Mouse (Mus musculus): ENCODE data around the gene Galntl6. TPM values are rescaled to one million over a fixed set of nuclear protein-coding genes. Genes with fewer than 3 reads are reported as not detected.

The Galntl6 gene
- polyA plus RNA-seq, 1 experiment = not detected

GRCm38 (mm10) chr8:58258577-58259315, 653.7 kb downstream of the Galntl6 start:
- Histone ChIP-seq H3K4me1 (ENCODE audit: control insufficient read depth) (no peaks in the 10 kb centered on the region), H3K36me3 (ENCODE audit: control insufficient read depth) (no peaks in the 10 kb centered on the region), H3K9me3 (ENCODE audit: control insufficient read depth, low read length) (no peaks in the 10 kb centered on the region), H3K27me3 (ENCODE audit: control insufficient read depth) (no peaks in the 10 kb centered on the region), H3K4me3 (replicated peaks) (no peak overlapping the region)
- TF ChIP-seq GATA1 (IDR thresholded peaks at IDR 0.05; ENCODE audit: low read length) (no peak), TAL1 (IDR thresholded peaks at IDR 0.05; ENCODE audit: low read length) (no peak)

- H3K36me3 ChIP-seq (ENCODE audit: control insufficient read depth) = no peaks in the 10 kb centered on the region
- H3K9me3 ChIP-seq (ENCODE audit: control insufficient read depth, low read length) = no peaks in the 10 kb centered on the region
- H3K4me1 ChIP-seq (ENCODE audit: control insufficient read depth) = no peaks in the 10 kb centered on the region
- no peak overlapping the region for H3K4me3 ChIP-seq (replicated peaks)
- H3K27me3 ChIP-seq (ENCODE audit: control insufficient read depth) = no peaks in the 10 kb centered on the region
- TF ChIP-seq GATA1 (IDR thresholded peaks at IDR 0.05; ENCODE audit: low read length) (no peak), TAL1 (IDR thresholded peaks at IDR 0.05; ENCODE audit: low read length) (no peak)
Measured at GRCm38 (mm10) chr8:58253620-58254019, 658.8 kb downstream of the Galntl6 start.

- H3K36me3 ChIP-seq (ENCODE audit: control insufficient read depth) = no peaks in the 10 kb centered on the region
Measured at GRCm38 (mm10) chr8:58244830-58245229, 667.6 kb downstream of the Galntl6 start.

GRCm38 (mm10) chr8:58234220-58234619, 678.2 kb downstream of the Galntl6 start:
- no peaks in the 10 kb centered on the region for H3K9me3 ChIP-seq (ENCODE audit: control insufficient read depth, low read length)
- H3K36me3 ChIP-seq (ENCODE audit: control insufficient read depth) = no peaks in the 10 kb centered on the region
- TF ChIP-seq GATA1 (IDR thresholded peaks at IDR 0.05; ENCODE audit: low read length) (no peak), TAL1 (IDR thresholded peaks at IDR 0.05; ENCODE audit: low read length) (no peak)
- no peaks in the 10 kb centered on the region for H3K27me3 ChIP-seq (ENCODE audit: control insufficient read depth)
- no peak overlapping the region for H3K4me3 ChIP-seq (replicated peaks)
- H3K4me1 ChIP-seq (ENCODE audit: control insufficient read depth) = no peaks in the 10 kb centered on the region

More at GRCm38 (mm10) chr8:58244830-58245229, 667.6 kb downstream of the Galntl6 start:
- H3K4me3 ChIP-seq (replicated peaks) = no peak overlapping the region
- H3K9me3 ChIP-seq (ENCODE audit: control insufficient read depth, low read length) = no peaks in the 10 kb centered on the region
- no peaks in the 10 kb centered on the region for H3K4me1 ChIP-seq (ENCODE audit: control insufficient read depth)
- H3K27me3 ChIP-seq (ENCODE audit: control insufficient read depth) = no peaks in the 10 kb centered on the region
- TF ChIP-seq GATA1 (IDR thresholded peaks at IDR 0.05; ENCODE audit: low read length) (no peak), TAL1 (IDR thresholded peaks at IDR 0.05; ENCODE audit: low read length) (no peak)

GRCm38 (mm10) chr8:58228725-58229124, 683.7 kb downstream of the Galntl6 start:
- Histone ChIP-seq H3K36me3 (ENCODE audit: control insufficient read depth) (no peaks in the 10 kb centered on the region), H3K9me3 (ENCODE audit: control insufficient read depth, low read length) (no peaks in the 10 kb centered on the region), H3K4me3 (replicated peaks) (no peak overlapping the region), H3K27me3 (ENCODE audit: control insufficient read depth) (no peaks in the 10 kb centered on the region), H3K4me1 (ENCODE audit: control insufficient read depth) (no peaks in the 10 kb centered on the region)
- TF ChIP-seq GATA1 (IDR thresholded peaks at IDR 0.05; ENCODE audit: low read length) (no peak), TAL1 (IDR thresholded peaks at IDR 0.05; ENCODE audit: low read length) (no peak)

GRCm38 (mm10) chr8:58217885-58218284, 694.6 kb downstream of the Galntl6 start:
- no peak overlapping the region for H3K4me3 ChIP-seq (replicated peaks)
- TF ChIP-seq GATA1 (IDR thresholded peaks at IDR 0.05; ENCODE audit: low read length) = no peak
- no peak for TF ChIP-seq TAL1 (IDR thresholded peaks at IDR 0.05; ENCODE audit: low read length)
- H3K27me3 ChIP-seq (ENCODE audit: control insufficient read depth) = no peaks in the 10 kb centered on the region
- H3K4me1 ChIP-seq (ENCODE audit: control insufficient read depth) = no peaks in the 10 kb centered on the region
- peaks cover 2% of the 10 kb centered on the region; the same call in 1 of the 2 replicates for H3K9me3 ChIP-seq (ENCODE audit: control insufficient read depth, low read length)
- H3K36me3 ChIP-seq (ENCODE audit: control insufficient read depth) = no peaks in the 10 kb centered on the region

GRCm38 (mm10) chr8:58189694-58190093, 722.7 kb downstream of the Galntl6 start:
- H3K9me3 ChIP-seq (ENCODE audit: control insufficient read depth, low read length) = no peaks in the 10 kb centered on the region
- no peaks in the 10 kb centered on the region for H3K36me3 ChIP-seq (ENCODE audit: control insufficient read depth)
- no peak overlapping the region for H3K4me3 ChIP-seq (replicated peaks)
- TF ChIP-seq GATA1 (IDR thresholded peaks at IDR 0.05; ENCODE audit: low read length) = no peak
- no peak for TF ChIP-seq TAL1 (IDR thresholded peaks at IDR 0.05; ENCODE audit: low read length)
- no peaks in the 10 kb centered on the region for H3K27me3 ChIP-seq (ENCODE audit: control insufficient read depth)
- H3K4me1 ChIP-seq (ENCODE audit: control insufficient read depth) = no peaks in the 10 kb centered on the region

GRCm38 (mm10) chr8:58146961-58147360, 765.5 kb downstream of the Galntl6 start:
- Histone ChIP-seq H3K36me3 (ENCODE audit: control insufficient read depth) (no peaks in the 10 kb centered on the region), H3K4me3 (replicated peaks) (no peak overlapping the region), H3K9me3 (ENCODE audit: control insufficient read depth, low read length) (no peaks in the 10 kb centered on the region), H3K4me1 (ENCODE audit: control insufficient read depth) (no peaks in the 10 kb centered on the region), H3K27me3 (ENCODE audit: control insufficient read depth) (no peaks in the 10 kb centered on the region)
- TF ChIP-seq GATA1 (IDR thresholded peaks at IDR 0.05; ENCODE audit: low read length) (no peak), TAL1 (IDR thresholded peaks at IDR 0.05; ENCODE audit: low read length) (no peak)

GRCm38 (mm10) chr8:58086733-58087132, 825.7 kb downstream of the Galntl6 start:
- TF ChIP-seq GATA1 (IDR thresholded peaks at IDR 0.05; ENCODE audit: low read length) (no peak), TAL1 (IDR thresholded peaks at IDR 0.05; ENCODE audit: low read length) (no peak)
- Histone ChIP-seq H3K36me3 (ENCODE audit: control insufficient read depth) (no peaks in the 10 kb centered on the region), H3K4me1 (ENCODE audit: control insufficient read depth) (no peaks in the 10 kb centered on the region), H3K9me3 (ENCODE audit: control insufficient read depth, low read length) (no peaks in the 10 kb centered on the region), H3K4me3 (replicated peaks) (no peak overlapping the region), H3K27me3 (ENCODE audit: control insufficient read depth) (no peaks in the 10 kb centered on the region)
